Mouse (Mus musculus) lung, postnatal 25 days (tissue): Measurements from ENCODE around the gene Tln1.
A peak's percentile ranks its signal among the peaks of the same experiment; 100 is the strongest.

Experiments
- DNase-seq: peaks from one replicate; pipeline ENCODE4 v3.0.0; 2022; ENCODE audit warnings: low spot score

Gene Tln1

DNA sequence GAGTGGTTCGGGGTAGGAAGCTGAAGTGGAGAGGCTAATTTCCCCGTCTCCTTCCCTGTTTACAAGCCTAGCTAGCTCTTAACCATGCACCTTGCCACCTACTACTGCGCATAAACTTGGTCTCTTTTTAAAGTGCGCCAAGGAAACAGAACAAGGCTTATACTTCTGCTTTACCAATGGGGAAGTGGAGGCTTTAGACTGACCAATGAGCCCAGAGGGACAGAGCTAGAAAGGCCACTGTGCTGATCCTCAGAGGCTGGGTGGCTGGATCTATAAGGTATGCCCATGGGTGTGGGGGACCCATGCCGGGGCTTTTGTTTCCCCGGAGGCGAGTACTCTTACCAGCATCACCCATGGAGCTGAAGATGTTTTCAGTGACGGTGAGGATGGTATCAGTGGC lies 15.3 kb downstream of the Tln1 start:
- DNase-seq: no peak

- no peak for DNase-seq
Observed at GRCm38 (mm10) chr4:43546375-43547047, 16.0 kb downstream of the Tln1 start.

GRCm38 (mm10) chr4:43542044-43542443 lies 20.4 kb downstream of the Tln1 start:
- no peak for DNase-seq

DNA sequence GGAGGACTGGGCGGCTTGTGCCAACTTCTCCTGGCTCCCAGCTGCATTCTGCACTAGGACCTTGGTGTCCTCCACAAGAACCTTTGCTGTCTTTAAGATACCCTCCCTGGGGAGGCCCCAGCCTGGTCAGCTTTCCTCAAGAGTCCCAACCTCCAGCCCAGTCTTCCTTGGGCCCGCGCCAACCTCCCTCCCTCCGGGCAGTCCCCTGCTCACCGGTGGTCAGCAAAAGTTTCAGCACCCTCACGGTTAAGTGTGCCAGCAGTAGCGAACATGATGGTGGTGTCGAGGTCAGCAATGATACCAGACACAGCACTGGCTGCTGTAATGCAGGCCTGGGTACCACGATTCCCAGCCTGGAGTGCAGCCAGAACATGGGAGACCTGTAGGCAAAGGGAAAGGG lies 26.5 kb downstream of the Tln1 start:
- no peak for DNase-seq

GRCm38 (mm10) chr4:43535628-43536027 lies 26.9 kb downstream of the Tln1 start:
- DNase-seq: no peak

- DNase-seq: no peak
Observed at GRCm38 (mm10) chr4:43533270-43533669, 29.2 kb downstream of the Tln1 start.

DNA sequence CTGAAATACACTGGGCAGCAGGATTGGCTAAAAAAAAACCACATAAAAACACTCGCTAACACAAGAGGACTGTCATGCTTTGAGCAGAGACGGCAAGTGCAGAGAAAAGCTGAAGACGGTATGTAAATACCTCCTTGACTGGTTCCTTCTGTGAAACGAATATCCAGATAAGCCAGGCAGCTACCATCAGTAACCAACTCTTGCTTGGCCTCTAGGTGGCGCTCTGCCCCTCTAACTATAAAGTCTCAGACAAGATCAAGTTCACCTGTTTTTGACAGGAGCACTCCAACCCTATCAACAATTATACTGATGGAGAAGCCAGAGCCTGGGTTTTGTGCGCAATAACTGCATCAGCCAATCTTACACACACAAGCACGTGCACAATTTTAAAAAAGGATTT lies 31.9 kb downstream of the Tln1 start:
- DNase-seq: peak; percentile 77

DNA sequence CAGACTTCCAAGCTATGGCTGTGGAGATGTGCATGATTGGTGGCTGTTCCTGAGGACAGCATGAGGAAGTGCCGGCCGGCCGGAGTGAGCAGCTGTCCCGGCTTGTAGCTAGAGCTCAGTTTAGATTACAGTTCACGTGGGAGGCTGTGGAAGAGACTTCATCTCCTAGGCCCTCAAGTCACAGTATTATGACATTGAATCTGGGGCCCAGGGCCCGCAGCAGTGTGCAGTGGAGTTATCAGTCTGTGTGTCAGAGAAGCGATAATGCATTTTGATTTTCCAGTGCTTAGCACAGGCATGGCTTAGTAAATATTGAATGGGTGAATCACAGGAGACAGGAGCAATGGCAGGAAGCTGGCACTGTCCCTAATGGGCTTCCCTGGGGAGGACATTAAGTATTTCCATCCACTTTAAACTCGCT lies 32.4 kb downstream of the Tln1 start:
- no peak for DNase-seq

DNA sequence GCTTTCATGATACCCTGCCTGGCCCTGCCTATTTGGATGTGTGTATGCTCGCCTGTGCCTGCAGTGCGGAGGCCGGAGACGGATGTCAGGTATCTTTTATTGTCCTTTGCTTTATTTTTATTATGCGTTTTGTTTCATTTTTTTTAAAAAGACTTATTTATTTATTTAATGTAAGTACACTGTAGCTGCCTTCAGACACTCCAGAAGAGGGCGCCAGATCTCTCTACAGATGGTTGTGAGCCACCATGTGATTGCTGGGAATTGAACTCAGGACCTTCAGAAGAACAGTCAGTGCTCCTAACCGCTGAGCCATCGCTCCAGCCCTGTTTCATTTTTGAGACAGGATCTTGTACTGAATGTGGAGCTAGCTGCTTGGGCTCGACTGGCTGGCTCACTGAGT lies 34.0 kb downstream of the Tln1 start:
- DNase-seq: no peak

DNA sequence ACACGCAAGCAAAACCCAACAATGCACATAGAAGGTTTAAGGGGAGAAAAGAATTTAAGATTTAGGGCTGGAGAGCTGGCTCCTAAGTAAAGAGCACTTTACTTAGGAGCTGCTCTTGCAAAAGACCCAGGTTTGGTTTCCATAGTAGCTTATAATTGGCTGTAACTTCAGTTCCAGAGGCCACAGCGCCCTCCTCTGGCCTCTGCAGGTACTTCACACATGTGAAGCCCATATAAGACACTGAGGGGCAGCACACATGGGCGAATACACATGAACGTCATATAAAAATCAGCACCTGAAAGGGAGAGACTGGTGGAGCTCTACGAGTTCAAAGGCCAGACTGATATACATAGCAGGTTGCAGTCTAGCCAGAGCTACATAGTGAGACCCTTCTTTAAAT lies 34.6 kb downstream of the Tln1 start:
- no peak for DNase-seq

- DNase-seq: peak; percentile 90
Observed at GRCm38 (mm10) chr4:43519956-43520355, 42.5 kb downstream of the Tln1 start.

GRCm38 (mm10) chr4:43519551-43519950 lies 42.9 kb downstream of the Tln1 start:
- no peak for DNase-seq

DNA sequence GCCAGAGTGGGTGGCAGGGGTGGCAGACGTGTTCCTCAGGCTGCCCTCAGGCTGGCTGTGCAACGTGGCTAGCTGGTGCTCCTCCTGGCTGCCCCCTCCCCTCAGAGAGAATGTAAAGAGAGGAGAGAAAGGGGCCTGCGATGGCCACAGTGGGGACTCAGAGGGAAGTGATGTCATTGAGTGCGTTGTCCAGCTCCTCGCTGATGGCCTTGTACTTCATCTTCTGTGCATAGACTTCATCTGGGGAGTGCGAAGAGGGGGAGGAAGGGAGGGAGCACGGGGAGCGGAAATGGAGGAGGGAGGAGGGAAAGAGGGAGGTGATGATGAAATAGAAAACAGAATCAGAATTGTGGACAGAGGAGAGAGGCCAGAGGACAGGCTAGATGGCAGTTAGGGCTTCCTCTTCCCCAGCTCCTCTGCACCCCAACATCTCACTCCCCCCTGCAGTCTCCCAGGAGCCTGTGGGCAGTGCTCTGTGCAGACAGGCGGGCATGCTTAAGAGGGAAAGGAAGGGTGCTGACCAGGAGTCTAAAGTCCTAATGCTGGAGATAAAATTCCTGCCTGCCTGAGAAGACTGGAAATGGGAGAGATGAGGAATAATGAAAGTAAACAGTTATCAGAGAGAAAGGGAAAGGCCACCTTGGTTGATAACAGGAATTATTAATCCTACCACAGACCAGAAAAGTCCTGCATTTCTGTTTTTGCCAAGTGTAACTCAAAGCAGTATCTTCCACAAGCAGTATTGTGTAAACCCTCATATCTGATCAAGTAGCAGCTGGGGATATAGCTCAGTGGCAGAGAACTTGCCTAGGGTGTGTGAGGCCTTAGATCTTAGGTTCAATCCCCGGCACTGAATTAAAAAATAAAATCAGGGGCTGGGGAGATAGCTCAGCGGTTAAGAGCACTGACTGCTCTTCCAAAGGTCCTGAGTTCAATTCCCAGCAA lies 46.5 kb downstream of the Tln1 start:
- DNase-seq: no peak

DNA sequence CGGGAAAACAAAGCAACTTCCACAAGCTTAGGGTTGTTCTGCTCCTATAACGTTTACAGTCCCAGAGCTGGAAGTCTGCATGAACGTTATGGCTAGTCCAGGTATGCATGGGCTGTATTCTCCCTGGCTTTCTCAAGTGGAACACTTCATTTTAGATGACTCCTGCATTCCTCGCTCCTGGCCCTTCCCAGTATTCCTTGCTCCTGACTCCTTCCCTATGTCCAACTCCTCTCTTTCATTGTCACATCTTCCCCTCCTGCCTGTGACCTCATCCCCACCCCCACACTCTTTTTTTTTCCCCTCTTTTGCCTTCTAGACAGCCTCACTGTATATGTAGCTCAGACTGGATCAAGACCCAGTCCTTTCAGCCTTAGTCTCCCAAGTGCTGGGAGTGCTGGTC lies 48.7 kb downstream of the Tln1 start:
- DNase-seq: no peak

DNA sequence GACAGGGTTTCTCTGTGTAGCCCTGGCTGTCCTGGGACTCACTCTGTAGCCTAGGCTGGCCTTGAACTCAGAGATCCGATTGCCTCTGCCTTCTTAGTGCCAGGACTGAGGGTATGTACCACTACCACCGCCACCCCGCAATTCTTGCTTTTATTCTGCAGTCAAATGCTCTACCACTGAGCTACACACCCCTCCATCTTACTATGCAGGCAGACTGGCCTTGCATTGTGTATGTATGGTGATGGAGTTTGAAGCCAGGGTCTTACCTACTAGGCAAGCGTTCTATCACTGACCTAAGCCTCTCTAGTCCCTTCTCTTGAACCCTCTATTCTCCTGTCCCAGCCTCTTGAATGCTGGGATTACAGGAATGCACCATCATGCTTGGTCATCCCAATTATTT lies 49.2 kb downstream of the Tln1 start:
- DNase-seq: no peak

- DNase-seq: no peak
Observed at GRCm38 (mm10) chr4:43512653-43513052, 49.8 kb downstream of the Tln1 start.

- no peak for DNase-seq
Observed at GRCm38 (mm10) chr4:43511675-43512454, 50.6 kb downstream of the Tln1 start.

- no peak for DNase-seq
Observed at GRCm38 (mm10) chr4:43509109-43509508, 53.4 kb downstream of the Tln1 start.

GRCm38 (mm10) chr4:43508666-43508997 lies 53.9 kb downstream of the Tln1 start:
- DNase-seq: peak; percentile 82

GRCm38 (mm10) chr4:43507938-43508665 lies 54.4 kb downstream of the Tln1 start:
- peak; percentile 26 for DNase-seq

- no peak for DNase-seq
Observed at GRCm38 (mm10) chr4:43506536-43507185, 55.8 kb downstream of the Tln1 start, which contains the start of gene Car9. Gene Car9 (plus strand): TSS chr4:43506966.
